Mouse (Mus musculus) cortical plate, adult 2 months (tissue): ENCODE measurements at regions not wholly inside any gene's neighbourhood (a gene's known extent, or its start where the extent isn't known, plus 50 kb on each side); places are given as distances from the start of the nearest gene placed in this dataset.
A peak's percentile ranks its signal among the peaks of the same experiment; 100 is the strongest.

Experiments used
- H3K27ac ChIP-seq: fragments of 200-500 bp; 2 replicates; pipeline ENCODE4 v1.5.1; 2012; ENCODE audit warnings: low read length, control low read depth, inconsistent platforms; ENCODE audit not compliant: insufficient read depth
- H3K4me1 ChIP-seq: fragments of 200-500 bp; 2 replicates; pipeline ENCODE4 v1.6.1; 2011; ENCODE audit warnings: low read length; ENCODE audit not compliant: control insufficient read depth, insufficient read depth
- H3K4me3 ChIP-seq: fragments of 200-500 bp; 2 replicates; pipeline ENCODE4 v1.5.1; 2011; ENCODE audit warnings: mild to moderate bottlenecking, low read length, control low read depth; ENCODE audit not compliant: insufficient read depth
- CTCF ChIP-seq: fragments of 200-500 bp; IDR thresholded peaks from 2 replicates; pipeline ENCODE4 v1.5.1; 2011; ENCODE audit warnings: mild to moderate bottlenecking, control low read depth, low read length; ENCODE audit not compliant: insufficient read depth; ENCODE audit errors: extremely low read depth
- POLR2A ChIP-seq: fragments of 200-500 bp; IDR thresholded peaks from 2 replicates; pipeline ENCODE4 v1.6.1; 2011; ENCODE audit warnings: mild to moderate bottlenecking, low read length, control low read depth; ENCODE audit not compliant: insufficient read depth; ENCODE audit errors: extremely low read depth

- no peak for TF ChIP-seq CTCF
- no peak for TF ChIP-seq POLR2A
- Histone ChIP-seq H3K4me3 (no peak overlapping the region), H3K27ac (no peak overlapping the region)
These were observed 309.7 kb upstream of the Fam92a start for GRCm38 (mm10) chr4:12481481-12481880.

GRCm38 (mm10) chr4:12476717-12477116 lies 304.9 kb upstream of the Fam92a start:
- TF ChIP-seq CTCF, result no peak
- no peak for TF ChIP-seq POLR2A
- peaks cover 3% of the 10 kb centered on the region for H3K4me1 ChIP-seq
- H3K27ac ChIP-seq, result no peak overlapping the region
- H3K4me3 ChIP-seq, result no peak overlapping the region

More at GRCm38 (mm10) chr4:12481481-12481880, 309.7 kb upstream of the Fam92a start:
- H3K4me1 ChIP-seq, result no peaks in the 10 kb centered on the region; the same call in 1 of the 2 replicates

- no peak for TF ChIP-seq CTCF
- no peak for TF ChIP-seq POLR2A
- peaks cover 3% of the 10 kb centered on the region for H3K4me1 ChIP-seq
- no peak overlapping the region for H3K4me3 ChIP-seq
- peak overlapping the region; percentile 46; the same call in 1 of the 2 replicates for H3K27ac ChIP-seq
These were observed 303.3 kb upstream of the Fam92a start for GRCm38 (mm10) chr4:12474981-12475568.

- Histone ChIP-seq H3K4me1 (peaks cover 3% of the 10 kb centered on the region), H3K27ac (no peak overlapping the region; the same call in 1 of the 2 replicates), H3K4me3 (no peak overlapping the region)
- TF ChIP-seq CTCF, result no peak
- TF ChIP-seq POLR2A, result no peak
These were observed 302.6 kb upstream of the Fam92a start for GRCm38 (mm10) chr4:12474421-12474820.

GRCm38 (mm10) chr4:12461701-12462100 lies 289.9 kb upstream of the Fam92a start:
- Histone ChIP-seq H3K4me3 (no peak overlapping the region), H3K4me1 (peaks cover 2% of the 10 kb centered on the region; the same call in 1 of the 2 replicates), H3K27ac (no peak overlapping the region)
- TF ChIP-seq POLR2A (no peak), CTCF (no peak)

GRCm38 (mm10) chr4:12461251-12461650 lies 289.4 kb upstream of the Fam92a start:
- Histone ChIP-seq H3K4me1 (peaks cover 2% of the 10 kb centered on the region; the same call in 1 of the 2 replicates), H3K27ac (no peak overlapping the region), H3K4me3 (no peak overlapping the region)
- no peak for TF ChIP-seq CTCF
- TF ChIP-seq POLR2A, result no peak

- Histone ChIP-seq H3K4me1 (peaks cover 2% of the 10 kb centered on the region; the same call in 1 of the 2 replicates), H3K27ac (no peak overlapping the region), H3K4me3 (no peak overlapping the region)
- TF ChIP-seq POLR2A (no peak), CTCF (peak; percentile 13; the same call in 1 of the 2 replicates)
These were observed 286.3 kb upstream of the Fam92a start for GRCm38 (mm10) chr4:12457978-12458597.

- TF ChIP-seq POLR2A (no peak), CTCF (no peak)
- no peaks in the 10 kb centered on the region for H3K4me1 ChIP-seq
- H3K27ac ChIP-seq, result no peak overlapping the region
- H3K4me3 ChIP-seq, result no peak overlapping the region
These were observed 280.3 kb upstream of the Fam92a start for GRCm38 (mm10) chr4:12452086-12452485.

GRCm38 (mm10) chr4:12425507-12425906 lies 253.7 kb upstream of the Fam92a start:
- Histone ChIP-seq H3K4me1 (no peaks in the 10 kb centered on the region), H3K27ac (no peak overlapping the region), H3K4me3 (no peak overlapping the region)
- no peak for TF ChIP-seq CTCF
- no peak for TF ChIP-seq POLR2A
